Mouse (Mus musculus) bone marrow macrophage, adult 2 months (primary cell): ENCODE measurements around the gene Msrb3.

Experiments used
- CTCF ChIP-seq: IDR thresholded peaks from 2 replicates; pipeline ENCODE4 v1.5.1; 2012; ENCODE audit warnings: low read depth, mild to moderate bottlenecking, low read length, moderate library complexity
- POLR2A ChIP-seq: IDR thresholded peaks from 2 replicates; pipeline ENCODE4 v1.6.1; 2012; ENCODE audit warnings: mild to moderate bottlenecking, low read depth, low read length, borderline replicate concordance

- TF ChIP-seq CTCF, result no peak
- no peak for TF ChIP-seq POLR2A
Measured at GRCm38 (mm10) chr10:120810832-120811571, 87.9 kb downstream of the Msrb3 start.
